Mouse (Mus musculus): Measurements from ENCODE around the gene Abhd17b. TPM values are rescaled to one million over a fixed set of nuclear protein-coding genes. Genes with fewer than 3 reads are reported as not detected.

The Abhd17b gene
- polyA plus RNA-seq, 1 experiment from 2014 or later, result 26.0 TPM

GRCm38 (mm10) chr19:21645301-21645700 is 7.7 kb upstream of the Abhd17b start:
- no peak for TF ChIP-seq CTCF (IDR thresholded peaks at IDR 0.05; ENCODE audit: low read depth)
- peak; percentile 44 for ATAC-seq
- no peak overlapping the region for H3K9ac ChIP-seq (ENCODE audit: low read depth, low read length)
- H3K27ac ChIP-seq (ENCODE audit: low read depth, low read length), result peak overlapping the region; percentile 89
- H3K9me3 ChIP-seq (ENCODE audit: control insufficient read depth), result no peaks in the 10 kb centered on the region
- no peak overlapping the region for H3K4me3 ChIP-seq (ENCODE audit: low read depth, low read length)
- no peaks in the 10 kb centered on the region for H3K27me3 ChIP-seq (replicated peaks; ENCODE audit: control insufficient read depth, insufficient read depth, low read length)
- no peaks in the 10 kb centered on the region for H3K36me3 ChIP-seq (ENCODE audit: control insufficient read depth, insufficient read depth)
- peaks cover 10% of the 10 kb centered on the region; the same call in 1 of the 2 replicates for H3K4me1 ChIP-seq (replicated peaks; ENCODE audit: control insufficient read depth, insufficient read depth, low read length)
- 0 out of 2 replicates have a peak overlapping the region, but pooled peaks have one; percentile 3 for H3K4me2 ChIP-seq (replicated peaks; ENCODE audit: low read depth)
- WGBS, result 44% methylated on average over 4 of the region's 4 CpGs

GRCm38 (mm10) chr19:21646142-21646541 is 6.8 kb upstream of the Abhd17b start:
- WGBS, result 28% methylated on average over 6 of the region's 6 CpGs
- H3K9me3 ChIP-seq (ENCODE audit: control insufficient read depth), result no peaks in the 10 kb centered on the region
- H3K36me3 ChIP-seq (ENCODE audit: control insufficient read depth, insufficient read depth), result no peaks in the 10 kb centered on the region
- TF ChIP-seq CTCF (IDR thresholded peaks at IDR 0.05; ENCODE audit: low read depth), result no peak
- no peak overlapping the region for H3K4me3 ChIP-seq (ENCODE audit: low read depth, low read length)
- no peak overlapping the region for H3K9ac ChIP-seq (ENCODE audit: low read depth, low read length)
- no peak overlapping the region for H3K4me2 ChIP-seq (replicated peaks; ENCODE audit: low read depth)
- peaks cover 10% of the 10 kb centered on the region; the same call in 1 of the 2 replicates for H3K4me1 ChIP-seq (replicated peaks; ENCODE audit: control insufficient read depth, insufficient read depth, low read length)
- peak; percentile 86 for ATAC-seq
- peak overlapping the region; percentile 89 for H3K27ac ChIP-seq (ENCODE audit: low read depth, low read length)
- H3K27me3 ChIP-seq (replicated peaks; ENCODE audit: control insufficient read depth, insufficient read depth, low read length), result no peaks in the 10 kb centered on the region

GRCm38 (mm10) chr19:21651664-21652063 is 1.3 kb upstream of the Abhd17b start:
- WGBS, result 17% methylated on average over 6 of the region's 6 CpGs
- Histone ChIP-seq H3K36me3 (ENCODE audit: control insufficient read depth, insufficient read depth) (no peaks in the 10 kb centered on the region), H3K27ac (ENCODE audit: low read depth, low read length) (peak overlapping the region; percentile 98), H3K27me3 (replicated peaks; ENCODE audit: control insufficient read depth, insufficient read depth, low read length) (no peaks in the 10 kb centered on the region), H3K4me2 (replicated peaks; ENCODE audit: low read depth) (peak overlapping the region; percentile 74), H3K9me3 (ENCODE audit: control insufficient read depth) (no peaks in the 10 kb centered on the region), H3K4me1 (replicated peaks; ENCODE audit: control insufficient read depth, insufficient read depth, low read length) (peaks cover 6% of the 10 kb centered on the region), H3K9ac (ENCODE audit: low read depth, low read length) (peak overlapping the region; percentile 93; the same call in 1 of the 2 replicates), H3K4me3 (ENCODE audit: low read depth, low read length) (peak overlapping the region; percentile 94)
- no peak for ATAC-seq
- TF ChIP-seq CTCF (IDR thresholded peaks at IDR 0.05; ENCODE audit: low read depth), result no peak

GRCm38 (mm10) chr19:21652285-21653171 is 457 bp upstream of the Abhd17b start, which contains the start of gene 1110059E24Rik:
1110059E24Rik (minus strand) TSS chr19:21652976.
- H3K4me2 ChIP-seq (replicated peaks; ENCODE audit: low read depth), result peak within 1 kb of the TSS; percentile 74
- peak; percentile 99 for ATAC-seq
- no peaks in the 10 kb centered on the region for H3K36me3 ChIP-seq (ENCODE audit: control insufficient read depth, insufficient read depth)
- no peaks in the 10 kb centered on the region for H3K9me3 ChIP-seq (ENCODE audit: control insufficient read depth)
- H3K27ac ChIP-seq (ENCODE audit: low read depth, low read length), result peak within 1 kb of the TSS; percentile 98
- peaks cover under 1% of the 10 kb centered on the region; the same call in 1 of the 2 replicates for H3K4me1 ChIP-seq (replicated peaks; ENCODE audit: control insufficient read depth, insufficient read depth, low read length)
- peak within 1 kb of the TSS; percentile 93 for H3K9ac ChIP-seq (ENCODE audit: low read depth, low read length)
- peak within 1 kb of the TSS; percentile 94 for H3K4me3 ChIP-seq (ENCODE audit: low read depth, low read length)
- H3K27me3 ChIP-seq (replicated peaks; ENCODE audit: control insufficient read depth, insufficient read depth, low read length), result no peaks in the 10 kb centered on the region
- no peak for TF ChIP-seq CTCF (IDR thresholded peaks at IDR 0.05; ENCODE audit: low read depth)
- 7% methylated on average over 52 of the region's 52 CpGs for whole genome bisulfite sequencing

- Histone ChIP-seq H3K27ac (ENCODE audit: low read depth, low read length) (no peak overlapping the region), H3K4me2 (replicated peaks; ENCODE audit: low read depth) (peak overlapping the region; percentile 74), H3K27me3 (replicated peaks; ENCODE audit: control insufficient read depth, insufficient read depth, low read length) (no peaks in the 10 kb centered on the region), H3K9ac (ENCODE audit: low read depth, low read length) (no peak overlapping the region), H3K36me3 (ENCODE audit: control insufficient read depth, insufficient read depth) (no peaks in the 10 kb centered on the region), H3K4me3 (ENCODE audit: low read depth, low read length) (peak overlapping the region; percentile 94), H3K9me3 (ENCODE audit: control insufficient read depth) (no peaks in the 10 kb centered on the region), H3K4me1 (replicated peaks; ENCODE audit: control insufficient read depth, insufficient read depth, low read length) (no peaks in the 10 kb centered on the region; the same call in 1 of the 2 replicates)
- no peak for ATAC-seq
- TF ChIP-seq CTCF (IDR thresholded peaks at IDR 0.05; ENCODE audit: low read depth), result no peak
- 38% methylated on average over 7 of the region's 7 CpGs for WGBS
Measured at GRCm38 (mm10) chr19:21654788-21655187, 1.8 kb downstream of the Abhd17b start.

- no peak overlapping the region for H3K4me3 ChIP-seq (ENCODE audit: low read depth, low read length)
- H3K4me1 ChIP-seq (replicated peaks; ENCODE audit: control insufficient read depth, insufficient read depth, low read length), result no peaks in the 10 kb centered on the region
- WGBS, result 79% methylated on average over 1 of the region's 1 CpGs
- no peak overlapping the region for H3K27ac ChIP-seq (ENCODE audit: low read depth, low read length)
- ATAC-seq, result no peak
- no peak for TF ChIP-seq CTCF (IDR thresholded peaks at IDR 0.05; ENCODE audit: low read depth)
- no peaks in the 10 kb centered on the region for H3K36me3 ChIP-seq (ENCODE audit: control insufficient read depth, insufficient read depth)
- no peaks in the 10 kb centered on the region for H3K27me3 ChIP-seq (replicated peaks; ENCODE audit: control insufficient read depth, insufficient read depth, low read length)
- H3K9ac ChIP-seq (ENCODE audit: low read depth, low read length), result no peak overlapping the region
- H3K9me3 ChIP-seq (ENCODE audit: control insufficient read depth), result no peaks in the 10 kb centered on the region
- H3K4me2 ChIP-seq (replicated peaks; ENCODE audit: low read depth), result no peak overlapping the region
Measured at GRCm38 (mm10) chr19:21660734-21661133, 7.7 kb downstream of the Abhd17b start.

All from intestine, postnatal 0 days (tissue).